Mouse (Mus musculus) liver, embryonic 12.5 days (tissue): ENCODE measurements around the gene Methig1. TPM values are rescaled to one million over a fixed set of nuclear protein-coding genes. Genes with fewer than 3 reads are reported as not detected.
"Not testable (repeated sequence)": the region's sequence is repeated elsewhere in the genome, so short reads cannot be mapped to it uniquely, and the experiment has no call there.

Experiments used
- ATAC-seq: fragments of 200-750 bp; cut with Nextera tagmentation; 2 replicates; pipeline ENCODE4 v1.8.0; 2017; ENCODE audit warnings: moderate number of reproducible peaks, mild to moderate bottlenecking, moderate library complexity
- H3K27ac ChIP-seq: fragments of 300-500 bp; sonication (generic); 2 replicates; pipeline ENCODE4 v1.5.1; 2016; ENCODE audit warnings: mild to moderate bottlenecking
- H3K27me3 ChIP-seq: fragments of 300-500 bp; sonication (generic); replicated peaks from 2 replicates; pipeline ENCODE4 v1.6.1; 2016; ENCODE audit warnings: mild to moderate bottlenecking, moderate library complexity
- H3K36me3 ChIP-seq: fragments of 300-500 bp; sonication (generic); 2 replicates; pipeline ENCODE4 v1.6.1; 2016; ENCODE audit warnings: mild to moderate bottlenecking, moderate library complexity
- H3K4me1 ChIP-seq: fragments of 300-500 bp; sonication (generic); 2 replicates; pipeline ENCODE4 v1.6.1; 2016
- H3K4me2 ChIP-seq: fragments of 300-500 bp; sonication (generic); 2 replicates; pipeline ENCODE4 v1.6.1; 2016; ENCODE audit warnings: mild to moderate bottlenecking, moderate library complexity
- H3K4me3 ChIP-seq: fragments of 300-500 bp; sonication (generic); 2 replicates; pipeline ENCODE4 v1.5.1; 2016; ENCODE audit warnings: mild to moderate bottlenecking, moderate library complexity
- H3K9ac ChIP-seq: fragments of 300-500 bp; sonication (generic); 2 replicates; pipeline ENCODE4 v1.6.1; 2016; ENCODE audit warnings: mild to moderate bottlenecking, moderate library complexity
- H3K9me3 ChIP-seq: fragments of 300-500 bp; sonication (generic); replicated peaks from 2 replicates; pipeline ENCODE4 v1.6.1; 2016; ENCODE audit warnings: mild to moderate bottlenecking, moderate library complexity
- WGBS: fragments of 180-500 bp; shearing (Covaris S2); methylation state at CpG from one replicate; pipeline ENCODE4 v1.1.7; 2016; ENCODE audit not compliant: insufficient replicate concordance; 5-methylcytosine and 5-hydroxymethylcytosine counted together
- polyA plus RNA-seq: library from polyadenylated mRNA; unstranded; fragments of >200 nt; fragmentation: Nextera tagmentation; extraction: Ambion mirVana; gene quantifications from 2 replicates; pipeline ENCODE4 v1.2.1, GENCODE M21; 2016

Methig1 gene
- polyA plus RNA-seq, 1 experiment from 2014 or later, result not detected

DNA sequence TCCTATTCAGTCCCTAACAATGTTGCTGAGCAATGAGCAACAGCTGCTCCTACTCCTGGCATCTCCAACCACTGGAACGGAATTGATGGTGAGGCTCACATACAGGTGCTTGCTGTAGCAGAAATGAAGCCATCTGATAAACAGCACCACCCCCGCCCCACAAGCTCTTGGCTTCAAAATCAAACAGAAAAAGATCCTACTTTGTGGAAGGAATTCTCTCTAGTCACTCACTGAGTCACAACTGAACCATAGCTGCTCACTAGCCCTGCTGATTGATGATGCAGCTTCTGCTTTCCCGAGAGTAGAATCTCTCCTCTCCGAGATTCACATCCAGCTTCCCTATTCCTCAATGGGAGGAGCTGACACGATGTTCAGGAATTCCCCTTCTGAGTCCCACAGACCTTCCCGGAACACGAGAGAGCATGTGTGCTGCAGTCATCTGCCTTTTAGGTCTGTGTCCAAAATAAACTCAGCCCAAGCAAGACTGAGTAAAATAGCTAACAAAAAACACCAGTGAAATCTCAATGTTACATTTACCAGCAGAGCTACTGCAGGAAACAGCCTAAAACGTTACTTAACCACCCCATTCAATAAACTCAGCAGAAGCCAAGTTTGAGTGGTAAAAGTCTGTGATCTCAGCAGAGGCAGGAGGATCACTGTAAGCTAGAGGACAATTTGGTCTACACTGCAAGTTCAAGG, 68.3 kb downstream of the Methig1 start:
- 13% methylated on average over 8 of the region's 8 CpGs for WGBS
- peak overlapping the region; percentile 97 for H3K4me3 ChIP-seq
- H3K36me3 ChIP-seq, result peaks cover 20% of the 10 kb centered on the region
- no peak for ATAC-seq
- peak overlapping the region; percentile 99 for H3K9ac ChIP-seq
- H3K4me2 ChIP-seq, result peak overlapping the region; percentile 98
- no peaks in the 10 kb centered on the region for H3K9me3 ChIP-seq
- peak overlapping the region; percentile 99 for H3K27ac ChIP-seq
- H3K27me3 ChIP-seq, result peaks cover 26% of the 10 kb centered on the region
- H3K4me1 ChIP-seq, result peaks cover 73% of the 10 kb centered on the region

- WGBS, result 16% methylated on average over 3 of the region's 3 CpGs
- H3K4me1 ChIP-seq, result peaks cover 67% of the 10 kb centered on the region
Measured at GRCm38 (mm10) chr15:100421758-100422197, 68.8 kb downstream of the Methig1 start, which contains the start of gene Gm5475. TSS of gene Gm5475 (plus strand) at chr15:100422147.

DNA sequence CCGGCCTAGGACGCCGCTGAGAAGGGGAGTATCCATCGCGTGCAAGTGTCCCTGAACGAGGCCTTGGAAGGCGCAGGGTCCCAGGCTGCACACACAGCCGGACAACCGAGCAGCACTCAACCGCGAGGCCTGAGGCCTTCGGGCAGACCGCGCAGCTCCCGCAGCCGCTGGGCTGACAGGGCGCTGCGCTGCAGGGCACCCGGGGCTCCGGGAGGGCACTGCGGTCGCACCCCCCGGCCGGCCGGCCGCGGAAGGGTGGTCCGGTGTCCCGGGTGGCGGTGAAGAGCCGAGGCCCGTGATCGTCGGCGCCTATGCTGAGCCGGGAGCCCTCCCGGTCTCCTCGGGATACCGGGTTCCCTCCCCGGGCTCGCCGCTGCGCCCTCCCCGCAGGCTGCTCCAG, 69.5 kb downstream of the Methig1 start:
- H3K4me1 ChIP-seq, result peaks cover 60% of the 10 kb centered on the region

More at GRCm38 (mm10) chr15:100421758-100422197, 68.8 kb downstream of the Methig1 start, which contains the start of gene Gm5475:
- Histone ChIP-seq H3K9ac (peak within 1 kb of the TSS; percentile 99), H3K27ac (peak within 1 kb of the TSS; percentile 99), H3K36me3 (peaks cover 14% of the 10 kb centered on the region), H3K4me2 (peak within 1 kb of the TSS; percentile 98), H3K4me3 (peak within 1 kb of the TSS; percentile 97), H3K27me3 (peaks cover 31% of the 10 kb centered on the region)
- H3K9me3 ChIP-seq, ATAC-seq: not testable (repeated sequence)

GRCm38 (mm10) chr15:100422899-100423860, 70.2 kb downstream of the Methig1 start:
- Histone ChIP-seq H3K9me3 (no peaks in the 10 kb centered on the region), H3K4me1 (peaks cover 53% of the 10 kb centered on the region), H3K27me3 (peaks cover 38% of the 10 kb centered on the region), H3K27ac (peak overlapping the region; percentile 99), H3K9ac (peak overlapping the region; percentile 99), H3K36me3 (peaks cover under 1% of the 10 kb centered on the region), H3K4me3 (peak overlapping the region; percentile 97), H3K4me2 (peak overlapping the region; percentile 98)
- whole genome bisulfite sequencing, result 1% methylated on average over 65 of the region's 65 CpGs
- ATAC-seq, result peak; percentile 89

More for the DNA sequence above, 69.5 kb downstream of the Methig1 start:
- H3K4me3 ChIP-seq, result peak overlapping the region; percentile 97
- WGBS, result under 1% methylated on average over 44 of the region's 44 CpGs
- H3K27ac ChIP-seq, result peak overlapping the region; percentile 99
- peak overlapping the region; percentile 98 for H3K4me2 ChIP-seq
- H3K27me3 ChIP-seq, result peaks cover 38% of the 10 kb centered on the region
- H3K9ac ChIP-seq, result peak overlapping the region; percentile 99
- H3K36me3 ChIP-seq, result peaks cover 7% of the 10 kb centered on the region
- peak; percentile 28 for ATAC-seq
- H3K9me3 ChIP-seq, result no peaks in the 10 kb centered on the region

DNA sequence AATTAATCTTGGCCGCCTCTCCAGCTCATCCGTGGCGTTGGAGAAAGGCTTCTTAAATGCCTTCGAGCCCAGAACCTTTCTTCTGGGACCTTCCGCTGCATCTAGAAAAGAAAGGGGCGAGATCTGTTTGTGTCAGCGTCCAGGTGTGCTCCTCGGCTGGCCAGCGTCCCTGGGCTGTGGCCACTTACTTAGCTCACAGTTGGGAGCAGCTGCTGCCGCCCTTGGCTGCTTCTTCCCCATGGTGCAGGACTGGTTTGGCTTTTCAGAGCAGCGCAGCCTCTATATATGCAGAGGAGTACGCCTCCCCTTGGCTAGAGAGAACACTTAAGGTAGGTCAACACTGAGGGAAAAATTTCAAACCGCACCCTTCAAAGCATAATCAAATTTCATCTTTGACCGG, 71.0 kb downstream of the Methig1 start:
- ATAC-seq, result no peak
- peak overlapping the region; percentile 99 for H3K9ac ChIP-seq
- peaks cover 38% of the 10 kb centered on the region for H3K27me3 ChIP-seq
- peak overlapping the region; percentile 97 for H3K4me3 ChIP-seq
- WGBS, result 5% methylated on average over 14 of the region's 14 CpGs
- no peak overlapping the region for H3K27ac ChIP-seq
- H3K9me3 ChIP-seq, result no peaks in the 10 kb centered on the region
- no peaks in the 10 kb centered on the region for H3K36me3 ChIP-seq
- peaks cover 45% of the 10 kb centered on the region for H3K4me1 ChIP-seq
- H3K4me2 ChIP-seq, result peak overlapping the region; percentile 98

GRCm38 (mm10) chr15:100424396-100425122, 71.6 kb downstream of the Methig1 start, which contains the start of gene Slc11a2:
TSS of gene Slc11a2 (minus strand) at chr15:100425072.
- Histone ChIP-seq H3K4me1 (peaks cover 39% of the 10 kb centered on the region), H3K27ac (no peak within 1 kb of the TSS)
- ATAC-seq, result no peak

DNA sequence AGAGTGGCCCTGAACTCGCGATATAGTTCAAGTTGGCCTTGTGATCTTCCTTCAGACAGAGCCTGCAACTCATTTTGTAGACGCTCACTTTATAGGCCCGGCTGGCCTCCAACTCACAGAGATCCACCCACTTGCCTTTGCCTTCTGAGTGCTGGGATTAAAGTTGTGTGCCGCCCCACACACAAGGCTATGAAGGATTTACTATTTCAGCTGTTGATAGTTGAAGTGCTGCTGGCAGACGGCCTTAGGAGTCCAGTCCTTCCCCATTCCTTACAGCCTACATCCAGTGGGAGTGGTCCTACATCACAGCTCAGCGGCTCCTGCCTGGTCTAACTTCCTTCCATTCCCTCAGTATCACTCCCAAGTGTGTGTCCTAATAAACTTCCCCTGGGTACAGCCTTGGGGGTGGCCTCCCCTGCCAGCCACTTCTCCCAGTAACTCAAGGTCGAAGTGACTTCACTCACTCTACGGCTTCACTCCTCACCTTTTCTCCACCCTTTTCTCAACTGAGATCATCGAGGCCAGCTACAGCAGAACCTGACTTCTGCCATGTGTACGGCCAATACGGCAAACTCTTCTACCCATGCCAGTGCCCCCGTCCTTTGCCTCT, 75.5 kb downstream of the Methig1 start:
- H3K27me3 ChIP-seq, result peaks cover 42% of the 10 kb centered on the region
- 70% methylated on average over 13 of the region's 13 CpGs for WGBS

More at GRCm38 (mm10) chr15:100424396-100425122, 71.6 kb downstream of the Methig1 start, which contains the start of gene Slc11a2:
- H3K4me2 ChIP-seq, result peak within 1 kb of the TSS; percentile 98
- peak within 1 kb of the TSS; percentile 97 for H3K4me3 ChIP-seq
- WGBS, result 30% methylated on average over 17 of the region's 17 CpGs
- no peaks in the 10 kb centered on the region for H3K36me3 ChIP-seq
- H3K9ac ChIP-seq, result peak within 1 kb of the TSS; percentile 99
- peaks cover 38% of the 10 kb centered on the region for H3K27me3 ChIP-seq
- H3K9me3 ChIP-seq, result no peaks in the 10 kb centered on the region

GRCm38 (mm10) chr15:100429959-100430565, 77.1 kb downstream of the Methig1 start:
- 62% methylated on average over 11 of the region's 11 CpGs for WGBS
- H3K4me2 ChIP-seq, result no peak overlapping the region
- no peak overlapping the region for H3K4me3 ChIP-seq
- peaks cover 28% of the 10 kb centered on the region for H3K27me3 ChIP-seq
- H3K9me3 ChIP-seq, result no peaks in the 10 kb centered on the region
- no peak overlapping the region for H3K9ac ChIP-seq
- H3K27ac ChIP-seq, result no peak overlapping the region
- H3K4me1 ChIP-seq, result peaks cover 18% of the 10 kb centered on the region
- ATAC-seq, result no peak
- no peaks in the 10 kb centered on the region for H3K36me3 ChIP-seq

More for the DNA sequence above, 75.5 kb downstream of the Methig1 start:
- Histone ChIP-seq H3K4me2 (no peak overlapping the region), H3K4me3 (no peak overlapping the region), H3K9ac (no peak overlapping the region), H3K4me1 (peaks cover 23% of the 10 kb centered on the region), H3K9me3 (no peaks in the 10 kb centered on the region), H3K36me3 (no peaks in the 10 kb centered on the region), H3K27ac (no peak overlapping the region)
- ATAC-seq, result no peak

- Histone ChIP-seq H3K27me3 (peaks cover 4% of the 10 kb centered on the region; the same call in 1 of the 2 replicates), H3K9ac (0 out of 2 replicates have a peak overlapping the region, but pooled peaks have one; percentile 0), H3K27ac (peak overlapping the region; percentile 54), H3K4me1 (peaks cover 18% of the 10 kb centered on the region), H3K4me2 (peak overlapping the region; percentile 12; the same call in 1 of the 2 replicates), H3K9me3 (no peaks in the 10 kb centered on the region), H3K36me3 (no peaks in the 10 kb centered on the region), H3K4me3 (no peak overlapping the region)
- WGBS, result 34% methylated on average over 4 of the region's 4 CpGs
- ATAC-seq, result peak; percentile 87
Measured at GRCm38 (mm10) chr15:100433234-100433633, 80.3 kb downstream of the Methig1 start.
